Mouse (Mus musculus): ENCODE measurements around the gene Gli1. TPM values are rescaled to one million over a fixed set of nuclear protein-coding genes. Genes with fewer than 3 reads are reported as not detected.

Gene Gli1
- 1 to 10 TPM; 2.2 to 2.3 TPM for total RNA-seq (2021)

GRCm38 (mm10) chr10:127341891-127342639 lies at the start of gene Gli1:
Gli1 (minus strand) TSS chr10:127341974.
- intact Hi-C loops (cut with DNase I), result no loop called here
- peak; percentile 66 to 81 for DNase-seq (ENCODE audit: low spot score in 2 of 2)

GRCm38 (mm10) chr10:127381743-127382134 lies 40.0 kb upstream of the Gli1 start:
- intact Hi-C loops (cut with DNase I), result loop anchor here (2.0 kb wide), 1 partner anchor 27 kb away; the partner anchor contains the start of gene Inhbe
- DNase-seq (ENCODE audit: low spot score in 2 of 2), result no peak

GRCm38 (mm10) chr10:127380767-127381742 lies 39.3 kb upstream of the Gli1 start:
- intact Hi-C loops (cut with DNase I), result loop anchor here (2.0 kb wide), 1 partner anchor 26 kb away; the partner anchor contains the start of gene Inhbe

GRCm38 (mm10) chr10:127380251-127380691 lies 38.5 kb upstream of the Gli1 start, which contains the start of gene R3hdm2:
R3hdm2 (plus strand) TSS chr10:127380327.
- intact Hi-C loops (cut with DNase I), result loop anchor here (2.0 kb wide), 1 partner anchor 25 kb away; the partner anchor contains the start of gene Inhbe

More at GRCm38 (mm10) chr10:127380767-127381742, 39.3 kb upstream of the Gli1 start:
- peak; percentile 25 to 27 for DNase-seq (ENCODE audit: low spot score in 2 of 2)

GRCm38 (mm10) chr10:127379654-127380053 lies 37.9 kb upstream of the Gli1 start:
- intact Hi-C loops (cut with DNase I), result loop anchor here (2.0 kb wide), 1 partner anchor 25 kb away; the partner anchor contains the start of gene Inhbe

More at GRCm38 (mm10) chr10:127380251-127380691, 38.5 kb upstream of the Gli1 start, which contains the start of gene R3hdm2:
- DNase-seq (ENCODE audit: low spot score in 2 of 2), result peak; percentile 93

GRCm38 (mm10) chr10:127377700-127378099 lies 35.9 kb upstream of the Gli1 start:
- no peak for DNase-seq (ENCODE audit: low spot score in 2 of 2)
- intact Hi-C loops (cut with DNase I), result no loop called here

More at GRCm38 (mm10) chr10:127379654-127380053, 37.9 kb upstream of the Gli1 start:
- no peak for DNase-seq (ENCODE audit: low spot score in 2 of 2)

GRCm38 (mm10) chr10:127371023-127371422 lies 29.2 kb upstream of the Gli1 start:
- intact Hi-C loops (cut with DNase I), result no loop called here
- DNase-seq (ENCODE audit: low spot score in 2 of 2), result no peak

GRCm38 (mm10) chr10:127369834-127370820 lies 28.4 kb upstream of the Gli1 start, which contains the start of gene Inhbc:
Inhbc (minus strand) TSS chr10:127370431.
- intact Hi-C loops (cut with DNase I), result no loop called here

GRCm38 (mm10) chr10:127368273-127368672 lies 26.5 kb upstream of the Gli1 start:
- intact Hi-C loops (cut with DNase I), result no loop called here
- no peak for DNase-seq (ENCODE audit: low spot score in 2 of 2)

More at GRCm38 (mm10) chr10:127369834-127370820, 28.4 kb upstream of the Gli1 start, which contains the start of gene Inhbc:
- DNase-seq (ENCODE audit: low spot score in 2 of 2), result no peak

GRCm38 (mm10) chr10:127367116-127367515 lies 25.3 kb upstream of the Gli1 start:
- no peak for DNase-seq (ENCODE audit: low spot score in 2 of 2)
- intact Hi-C loops (cut with DNase I), result no loop called here

- DNase-seq (ENCODE audit: low spot score in 2 of 2), result no peak
- intact Hi-C loops (cut with DNase I), result no loop called here
These were observed 18.9 kb upstream of the Gli1 start for GRCm38 (mm10) chr10:127360714-127361113.

GRCm38 (mm10) chr10:127355336-127355735 lies 13.6 kb upstream of the Gli1 start:
- DNase-seq (ENCODE audit: low spot score in 2 of 2), result no peak
- intact Hi-C loops (cut with DNase I), result loop anchor here (2.0 kb wide), 1 partner anchor 25 kb away; the partner anchor contains the start of gene R3hdm2

- intact Hi-C loops (cut with DNase I), result loop anchor here (1.0 to 5.0 kb wide), 3 partner anchors 27 to 128 kb away; partner anchors contain the start of gene R3hdm2
- peak; percentile 71 to 97 for DNase-seq (ENCODE audit: low spot score in 2 of 2)
These were observed 12.4 kb upstream of the Gli1 start, which contains the start of gene Inhbe for GRCm38 (mm10) chr10:127353909-127354895. Inhbe (minus strand) TSS chr10:127354411.

- intact Hi-C loops (cut with DNase I), result loop anchor here (5.0 kb wide), 1 partner anchor 130 kb away; no protein-coding TSS in a partner anchor
- DNase-seq (ENCODE audit: low spot score in 2 of 2), result no peak
These were observed 11.0 kb upstream of the Gli1 start for GRCm38 (mm10) chr10:127352766-127353165.

- intact Hi-C loops (cut with DNase I), result loop anchor here (5.0 kb wide), 1 partner anchor 130 kb away; no protein-coding TSS in a partner anchor
- DNase-seq (ENCODE audit: low spot score in 2 of 2), result no peak
These were observed 10.4 kb upstream of the Gli1 start for GRCm38 (mm10) chr10:127352187-127352586.

- DNase-seq (ENCODE audit: low spot score in 2 of 2), result no peak
- intact Hi-C loops (cut with DNase I), result loop anchor here (5.0 kb wide), 1 partner anchor 131 kb away; no protein-coding TSS in a partner anchor
These were observed 9.9 kb upstream of the Gli1 start for GRCm38 (mm10) chr10:127351719-127352118.

- intact Hi-C loops (cut with DNase I), result loop anchor here (5.0 kb wide), 1 partner anchor 131 kb away; no protein-coding TSS in a partner anchor
- DNase-seq (ENCODE audit: low spot score in 2 of 2), result no peak
These were observed 9.5 kb upstream of the Gli1 start for GRCm38 (mm10) chr10:127351285-127351595.
